Mouse (Mus musculus): Measurements from ENCODE around the gene Commd6. TPM values are rescaled to one million over a fixed set of nuclear protein-coding genes. Genes with fewer than 3 reads are reported as not detected.

Gene Commd6
- 99.5 and 115 TPM in 2 replicates for polyA plus RNA-seq (2016; fragmentation: Nextera tagmentation; extraction: Ambion mirVana)

DNA sequence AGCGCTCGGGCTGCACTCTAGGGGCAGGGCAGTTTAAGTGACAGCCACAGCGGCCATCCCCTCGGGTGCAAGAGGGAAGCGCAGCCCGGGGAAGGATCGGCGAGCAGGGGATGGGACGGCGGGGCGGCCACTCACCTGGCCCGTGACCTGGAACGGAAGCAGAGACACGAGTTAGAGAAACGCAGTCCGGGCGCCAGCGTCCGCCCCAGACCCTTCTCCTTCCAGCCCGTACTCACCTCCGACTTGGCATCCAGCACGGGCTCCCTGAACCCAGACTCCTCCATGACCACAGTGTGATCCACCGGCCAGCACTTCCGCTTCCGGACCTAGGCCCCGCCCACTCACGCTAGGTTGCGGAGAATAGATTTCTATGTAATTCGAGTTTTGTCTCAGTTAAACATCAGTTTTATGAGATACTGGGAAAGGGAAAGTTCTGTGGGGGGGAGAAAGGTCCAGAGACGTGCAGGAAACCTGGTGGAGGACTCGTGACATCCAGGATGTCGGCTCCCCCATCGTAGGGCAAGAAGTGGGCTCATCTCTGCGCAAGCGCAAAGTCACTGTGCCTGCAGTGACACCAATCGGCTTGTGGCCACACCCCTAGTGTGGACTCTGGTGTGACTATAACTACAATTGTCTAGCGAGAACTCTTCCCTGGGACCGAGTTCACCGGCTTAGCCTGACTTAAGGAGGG lies at the start of gene Commd6:
Commd6 (minus strand) TSS at position 534 of the 691 bp plus-strand sequence.
- Histone ChIP-seq H3K27ac (replicated peaks) (peak within 1 kb of the TSS; percentile 76), H3K4me3 (peak within 1 kb of the TSS; percentile 83), H3K9ac (replicated peaks) (peak within 1 kb of the TSS; percentile 78), H3K4me2 (replicated peaks) (peak within 1 kb of the TSS; percentile 79), H3K27me3 (no peaks in the 10 kb centered on the region), H3K9me3 (no peaks in the 10 kb centered on the region), H3K4me1 (peaks cover 11% of the 10 kb centered on the region), H3K36me3 (peaks cover 3% of the 10 kb centered on the region)
- under 1% methylated on average over 39 of the region's 39 CpGs for WGBS
- peak; percentile 99 for ATAC-seq (ENCODE audit: low FRiP score, low read depth)

DNA sequence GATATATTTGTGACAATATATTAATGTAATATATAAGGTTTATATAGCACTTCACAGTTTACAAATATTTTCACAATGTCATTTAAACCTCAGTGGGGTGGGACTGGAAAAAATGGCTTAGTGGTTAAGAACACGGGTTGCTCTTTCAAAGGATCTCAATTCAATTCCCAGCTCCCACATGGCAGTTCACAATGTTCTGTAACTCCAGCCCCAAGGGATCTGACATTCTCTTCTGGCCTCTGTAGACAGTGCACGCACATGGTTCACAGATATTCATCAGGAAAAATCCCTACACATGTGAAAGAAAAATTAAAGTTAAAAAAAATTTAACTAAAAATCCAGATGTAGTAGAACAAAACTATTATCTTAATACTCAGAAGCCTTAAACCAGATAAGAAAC lies 47.9 kb upstream of the Commd6 start:
- Histone ChIP-seq H3K4me1 (no peaks in the 10 kb centered on the region), H3K27me3 (no peaks in the 10 kb centered on the region), H3K4me2 (replicated peaks) (no peak overlapping the region), H3K9me3 (no peaks in the 10 kb centered on the region), H3K36me3 (peaks cover 11% of the 10 kb centered on the region; the same call in 1 of the 2 replicates), H3K9ac (replicated peaks) (no peak overlapping the region), H3K4me3 (no peak overlapping the region), H3K27ac (replicated peaks) (no peak overlapping the region)
- ATAC-seq (ENCODE audit: low FRiP score, low read depth) = no peak
- WGBS = 77% methylated on average over 2 of the region's 2 CpGs

DNA sequence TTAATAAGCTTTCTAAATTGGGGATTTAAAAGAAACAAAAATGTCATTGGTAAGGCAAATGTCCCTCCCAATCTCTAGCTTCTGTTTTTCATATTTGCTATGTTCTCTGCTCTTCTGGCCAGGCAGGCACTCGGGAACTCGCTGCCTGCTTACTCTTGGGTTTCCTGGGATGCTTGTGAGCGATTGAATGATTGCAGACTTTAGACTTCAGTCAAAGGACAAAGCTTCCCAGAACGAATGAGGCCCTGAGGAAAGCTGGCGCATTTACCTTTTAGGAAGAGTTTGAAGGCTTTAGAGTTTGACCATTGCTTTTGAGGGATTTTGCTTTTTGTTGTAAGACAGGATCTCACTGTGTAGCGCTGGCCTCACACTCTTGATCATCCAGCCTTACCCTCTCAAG lies 47.2 kb upstream of the Commd6 start:
- no peak for ATAC-seq (ENCODE audit: low FRiP score, low read depth)
- no peak overlapping the region for H3K27ac ChIP-seq (replicated peaks)
- WGBS = 90% methylated on average over 6 of the region's 6 CpGs
- H3K4me3 ChIP-seq = no peak overlapping the region
- no peak overlapping the region for H3K4me2 ChIP-seq (replicated peaks)
- H3K27me3 ChIP-seq = no peaks in the 10 kb centered on the region
- H3K9ac ChIP-seq (replicated peaks) = no peak overlapping the region
- no peaks in the 10 kb centered on the region for H3K9me3 ChIP-seq
- H3K4me1 ChIP-seq = no peaks in the 10 kb centered on the region
- peaks cover 8% of the 10 kb centered on the region; the same call in 1 of the 2 replicates for H3K36me3 ChIP-seq

DNA sequence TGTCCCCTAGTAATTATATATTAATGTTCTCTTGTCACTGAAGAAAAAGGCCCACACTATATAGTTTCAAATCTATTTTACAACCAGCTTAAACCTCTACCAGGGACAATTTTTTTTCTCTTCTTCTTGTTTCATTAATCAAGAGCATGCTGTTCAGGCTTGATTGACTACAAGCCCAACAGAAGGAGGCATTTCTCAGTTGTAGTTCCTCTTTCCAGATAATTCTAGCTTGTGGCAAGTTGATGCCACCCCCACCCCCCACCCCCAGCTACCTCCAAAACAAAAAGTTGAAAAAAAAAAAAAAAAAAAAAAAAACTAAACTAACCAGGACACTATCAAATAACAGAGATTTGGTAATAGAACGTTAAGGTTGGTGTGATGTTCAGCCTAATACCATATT lies 31.7 kb upstream of the Commd6 start:
- no peaks in the 10 kb centered on the region for H3K9me3 ChIP-seq
- no peak overlapping the region for H3K4me2 ChIP-seq (replicated peaks)
- H3K27me3 ChIP-seq = no peaks in the 10 kb centered on the region
- ATAC-seq (ENCODE audit: low FRiP score, low read depth) = no peak
- 100% methylated on average over 1 of the region's 1 CpGs for WGBS
- peaks cover 32% of the 10 kb centered on the region for H3K36me3 ChIP-seq
- no peak overlapping the region for H3K27ac ChIP-seq (replicated peaks)
- no peak overlapping the region for H3K4me3 ChIP-seq
- no peaks in the 10 kb centered on the region for H3K4me1 ChIP-seq
- no peak overlapping the region for H3K9ac ChIP-seq (replicated peaks)

DNA sequence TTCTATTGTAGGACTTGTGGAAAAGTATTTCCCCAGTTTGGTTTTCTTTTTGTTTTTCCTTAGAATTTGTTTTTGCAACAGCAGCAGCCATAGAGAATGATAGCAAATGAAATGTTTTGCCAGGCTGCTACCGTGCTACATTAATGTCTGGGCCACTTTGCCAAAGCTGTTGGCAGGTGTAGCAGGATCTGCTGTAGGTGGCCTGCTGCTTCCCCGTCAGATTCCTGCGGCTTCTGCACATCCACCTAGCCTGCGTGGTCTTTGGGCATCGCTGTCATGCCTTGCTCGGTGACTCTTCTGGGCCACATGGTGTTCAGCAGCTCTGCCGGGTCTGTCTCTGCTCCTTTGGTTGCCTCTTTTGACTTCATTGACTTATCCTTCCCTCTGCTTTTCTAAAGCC lies 28.1 kb upstream of the Commd6 start:
- Histone ChIP-seq H3K4me1 (no peaks in the 10 kb centered on the region), H3K9ac (replicated peaks) (no peak overlapping the region), H3K9me3 (no peaks in the 10 kb centered on the region), H3K27ac (replicated peaks) (no peak overlapping the region), H3K27me3 (no peaks in the 10 kb centered on the region), H3K36me3 (peaks cover 26% of the 10 kb centered on the region), H3K4me2 (replicated peaks) (no peak overlapping the region), H3K4me3 (no peak overlapping the region)
- WGBS = 93% methylated on average over 7 of the region's 7 CpGs
- ATAC-seq (ENCODE audit: low FRiP score, low read depth) = no peak

DNA sequence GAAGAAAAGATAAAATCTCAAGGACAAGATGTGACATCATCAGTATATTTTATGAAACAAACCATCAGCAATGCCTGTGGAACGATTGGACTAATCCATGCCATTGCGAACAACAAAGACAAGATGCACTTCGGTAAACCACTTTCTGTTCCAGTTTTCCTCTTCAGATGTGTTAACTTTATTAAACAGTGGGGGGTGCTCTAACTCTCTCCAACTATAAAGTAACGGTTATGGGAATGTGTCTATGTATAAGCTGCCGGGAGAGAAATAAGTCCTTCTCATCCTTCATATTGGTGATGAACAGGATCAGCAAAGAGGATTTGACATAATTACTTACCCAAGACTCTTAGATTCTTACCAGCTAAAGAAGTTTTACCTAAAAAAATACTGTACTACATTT lies 26.1 kb upstream of the Commd6 start:
- Histone ChIP-seq H3K4me2 (replicated peaks) (no peak overlapping the region), H3K4me3 (no peak overlapping the region), H3K27ac (replicated peaks) (no peak overlapping the region), H3K9me3 (no peaks in the 10 kb centered on the region), H3K27me3 (no peaks in the 10 kb centered on the region), H3K36me3 (peaks cover 26% of the 10 kb centered on the region), H3K4me1 (no peaks in the 10 kb centered on the region), H3K9ac (replicated peaks) (no peak overlapping the region)
- no peak for ATAC-seq (ENCODE audit: low FRiP score, low read depth)
- WGBS = 87% methylated on average over 5 of the region's 5 CpGs

DNA sequence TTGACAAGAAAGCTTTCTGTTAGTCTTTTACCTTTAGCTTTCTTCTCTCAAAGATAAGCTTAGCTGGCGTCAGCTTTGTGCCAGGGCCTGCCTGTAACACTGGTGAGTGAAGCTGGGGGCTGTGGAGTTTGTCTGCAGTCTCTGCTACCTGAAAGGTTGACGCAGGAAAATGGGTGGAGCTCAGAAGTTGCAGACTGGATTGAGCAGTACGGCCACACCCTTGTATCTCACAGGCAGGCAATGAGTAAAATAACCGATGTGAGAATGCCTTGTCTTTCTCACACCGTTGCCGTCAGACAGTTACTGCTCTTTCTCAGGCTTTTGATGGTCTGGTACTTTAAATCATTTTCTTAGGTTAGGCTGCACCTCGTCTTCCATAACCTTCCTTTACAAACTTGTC lies 25.6 kb upstream of the Commd6 start:
- WGBS = 92% methylated on average over 7 of the region's 7 CpGs
- ATAC-seq (ENCODE audit: low FRiP score, low read depth) = no peak
- Histone ChIP-seq H3K9me3 (no peaks in the 10 kb centered on the region), H3K27me3 (no peaks in the 10 kb centered on the region), H3K4me3 (no peak overlapping the region), H3K36me3 (peaks cover 28% of the 10 kb centered on the region), H3K4me2 (replicated peaks) (no peak overlapping the region), H3K4me1 (no peaks in the 10 kb centered on the region), H3K9ac (replicated peaks) (no peak overlapping the region), H3K27ac (replicated peaks) (no peak overlapping the region)

DNA sequence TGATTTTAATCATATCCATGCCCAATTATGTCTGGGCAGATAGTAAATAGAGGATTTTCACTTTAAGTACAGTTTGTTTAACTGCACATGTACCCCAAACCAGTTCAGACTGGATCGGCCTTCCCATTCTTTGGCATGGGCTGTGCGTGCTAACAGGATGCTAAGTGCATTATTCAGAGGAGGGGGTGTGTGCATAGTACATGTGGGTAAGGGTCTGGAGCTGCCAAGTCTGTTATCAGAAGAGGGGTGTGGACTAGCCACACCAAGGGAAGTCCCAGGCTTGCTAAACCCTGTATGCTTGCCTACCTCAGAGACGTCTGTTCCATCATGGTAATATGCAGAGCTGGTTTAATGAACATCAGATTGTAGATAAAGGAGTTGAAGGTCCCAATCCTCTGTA lies 23.8 kb upstream of the Commd6 start:
- peaks cover 22% of the 10 kb centered on the region for H3K36me3 ChIP-seq
- H3K4me2 ChIP-seq (replicated peaks) = no peak overlapping the region
- 82% methylated on average over 3 of the region's 3 CpGs for WGBS
- H3K4me3 ChIP-seq = no peak overlapping the region
- no peak overlapping the region for H3K9ac ChIP-seq (replicated peaks)
- H3K4me1 ChIP-seq = no peaks in the 10 kb centered on the region
- H3K27ac ChIP-seq (replicated peaks) = no peak overlapping the region
- no peaks in the 10 kb centered on the region for H3K27me3 ChIP-seq
- no peak for ATAC-seq (ENCODE audit: low FRiP score, low read depth)
- H3K9me3 ChIP-seq = no peaks in the 10 kb centered on the region

DNA sequence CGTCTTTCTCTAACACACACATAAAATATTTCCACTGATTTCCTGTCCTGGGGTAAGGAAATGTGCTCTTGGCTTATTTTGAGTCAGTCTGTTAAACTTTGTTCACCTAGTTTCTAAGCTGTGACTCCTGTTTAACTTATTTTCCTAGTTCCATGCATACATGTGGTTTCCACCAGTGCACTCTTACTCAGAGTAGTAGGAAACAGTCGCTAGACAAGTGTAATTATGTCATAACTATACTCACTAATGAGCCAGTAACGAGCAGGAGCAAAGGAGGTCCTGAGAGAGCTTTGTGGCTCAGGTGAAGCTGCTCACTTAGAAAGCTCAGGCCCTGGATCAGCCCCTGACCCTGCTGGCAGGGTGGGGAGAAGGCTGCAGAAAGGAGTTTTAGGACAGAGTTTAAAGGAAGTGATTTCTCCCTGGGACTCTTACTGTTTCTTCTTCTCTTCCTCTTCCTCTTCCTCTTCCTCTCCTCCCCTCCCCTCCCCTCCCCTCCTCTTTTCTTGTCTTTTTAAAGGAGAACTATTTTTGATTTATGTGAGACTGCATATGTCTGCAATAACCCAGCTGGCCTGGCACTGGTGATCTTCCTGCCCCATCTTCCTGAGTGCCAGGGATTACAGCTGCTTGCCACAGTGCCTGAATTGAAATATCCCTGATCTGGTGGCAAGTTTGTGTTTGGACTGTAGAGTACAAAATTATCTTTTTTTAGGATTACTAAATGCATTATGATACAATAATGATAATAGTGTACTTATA lies 21.3 kb upstream of the Commd6 start:
- WGBS = 81% methylated on average over 3 of the region's 3 CpGs
- H3K4me2 ChIP-seq (replicated peaks) = no peak overlapping the region
- no peak for ATAC-seq (ENCODE audit: low FRiP score, low read depth)
- H3K36me3 ChIP-seq = peaks cover 19% of the 10 kb centered on the region; the same call in 1 of the 2 replicates
- H3K9me3 ChIP-seq = no peaks in the 10 kb centered on the region
- no peaks in the 10 kb centered on the region for H3K4me1 ChIP-seq
- no peak overlapping the region for H3K4me3 ChIP-seq
- no peak overlapping the region for H3K27ac ChIP-seq (replicated peaks)
- H3K27me3 ChIP-seq = no peaks in the 10 kb centered on the region
- no peak overlapping the region for H3K9ac ChIP-seq (replicated peaks)

DNA sequence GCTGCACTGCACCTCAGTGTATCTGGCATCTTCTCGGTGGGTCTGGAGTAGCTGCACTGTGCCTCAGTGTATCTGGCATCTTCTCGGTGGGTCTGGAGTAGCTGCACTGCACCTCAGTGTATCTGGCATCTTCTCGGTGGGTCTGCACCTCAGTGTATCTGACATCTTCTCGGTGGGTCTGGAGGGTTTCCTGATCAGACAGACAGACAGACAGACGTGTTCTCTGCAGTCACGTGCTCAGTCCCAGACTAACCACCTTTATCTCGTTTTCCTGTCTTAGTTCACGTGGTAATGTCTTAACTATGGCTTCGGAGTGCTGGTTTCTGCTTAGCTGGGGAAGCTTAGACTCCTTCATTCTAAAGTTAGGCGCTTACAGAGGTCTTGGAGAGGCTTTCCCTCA lies 15.8 kb upstream of the Commd6 start:
- no peaks in the 10 kb centered on the region for H3K27me3 ChIP-seq
- H3K4me3 ChIP-seq = no peak overlapping the region
- ATAC-seq (ENCODE audit: low FRiP score, low read depth) = no peak
- H3K9me3 ChIP-seq = no peaks in the 10 kb centered on the region
- WGBS = 91% methylated on average over 10 of the region's 10 CpGs
- H3K4me1 ChIP-seq = peaks cover 4% of the 10 kb centered on the region; the same call in 1 of the 2 replicates
- no peak overlapping the region for H3K27ac ChIP-seq (replicated peaks)
- H3K4me2 ChIP-seq (replicated peaks) = no peak overlapping the region
- peaks cover 19% of the 10 kb centered on the region; the same call in 1 of the 2 replicates for H3K36me3 ChIP-seq
- no peak overlapping the region for H3K9ac ChIP-seq (replicated peaks)

DNA sequence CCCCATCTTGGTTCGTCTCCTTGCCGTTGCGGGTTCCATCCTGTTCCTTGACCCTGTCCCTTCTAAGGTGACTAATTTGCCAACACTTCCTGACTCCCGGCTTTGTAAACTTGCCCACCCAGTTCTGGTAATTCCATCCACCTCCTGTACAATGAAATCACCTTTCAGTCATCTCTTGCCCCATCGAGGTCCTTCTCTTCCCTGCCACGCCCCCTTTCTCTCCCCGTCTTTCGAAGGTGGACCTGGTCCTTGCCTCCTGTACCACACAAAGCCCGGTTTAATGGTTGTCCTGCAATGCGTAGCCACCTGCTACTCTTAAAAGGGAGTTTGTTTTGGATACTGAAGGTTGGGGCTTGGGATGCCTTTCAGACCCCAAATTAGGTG lies 14.0 kb upstream of the Commd6 start:
- Histone ChIP-seq H3K4me2 (replicated peaks) (peak overlapping the region; percentile 82), H3K27me3 (no peaks in the 10 kb centered on the region), H3K9ac (replicated peaks) (peak overlapping the region; percentile 88), H3K36me3 (0 out of 2 replicates have a peak, but pooled peaks cover 10% of the 10 kb centered on the region), H3K27ac (replicated peaks) (no peak overlapping the region), H3K4me3 (peak overlapping the region; percentile 97), H3K9me3 (no peaks in the 10 kb centered on the region), H3K4me1 (peaks cover 4% of the 10 kb centered on the region; the same call in 1 of the 2 replicates)
- 0% methylated on average over 10 of the region's 10 CpGs for WGBS
- peak; percentile 24 for ATAC-seq (ENCODE audit: low FRiP score, low read depth)
